Mouse (Mus musculus): ENCODE data around the gene Slc9a5. TPM values are rescaled to one million over a fixed set of nuclear protein-coding genes. Genes with fewer than 3 reads are reported as not detected.

The Slc9a5 gene
- polyA plus RNA-seq, 1 experiment from 2014 or later, result 6.4 TPM

MicroRNAs within 50 kb of the gene (microRNA counts, 519-probe panel; counts per million panel counts)
- 2,764 counts per million, percentile 29 among the panel's probes with 10 or more counts for microRNA mmu-miR-328

Small RNAs within 50 kb of the gene (microRNA-seq; reads per million reads assigned to microRNA genes)
- gene Gm27320 (not detected), gene Mir328 (157 reads per million, percentile 55 among the genes with 10 or more reads in this experiment)

Other genes with a start within 250 kb of the Slc9a5 start
- not detected in 2 replicates for gene Ces4a, start 217.0 kb upstream of the Slc9a5 start, polyA plus RNA-seq (2014; fragmentation: Nextera tagmentation; extraction: Ambion mirVana)
- 105 TPM in 2 replicates for gene Cbfb, start 178.2 kb upstream of the Slc9a5 start, polyA plus RNA-seq (2014; fragmentation: Nextera tagmentation; extraction: Ambion mirVana)
- 29.9 and 32.5 TPM in 2 replicates for gene D230025D16Rik, start 123.7 kb upstream of the Slc9a5 start, polyA plus RNA-seq (2014; fragmentation: Nextera tagmentation; extraction: Ambion mirVana)
- 2.4 and 3.4 TPM in 2 replicates for gene B3gnt9, start 93.7 kb upstream of the Slc9a5 start, polyA plus RNA-seq (2014; fragmentation: Nextera tagmentation; extraction: Ambion mirVana)
- 11.1 and 13.6 TPM in 2 replicates for gene Tradd, start 84.2 kb upstream of the Slc9a5 start, polyA plus RNA-seq (2014; fragmentation: Nextera tagmentation; extraction: Ambion mirVana)
- 1.2 and 1.3 TPM in 2 replicates for gene Fbxl8, start 84.2 kb upstream of the Slc9a5 start, polyA plus RNA-seq (2014; fragmentation: Nextera tagmentation; extraction: Ambion mirVana)
- gene Hsf4, start 79.0 kb upstream of the Slc9a5 start, polyA plus RNA-seq (2014; fragmentation: Nextera tagmentation; extraction: Ambion mirVana), result not detected in 2 replicates
- 1.0 and 1.2 TPM in 2 replicates for gene Nol3, start 72.7 kb upstream of the Slc9a5 start, polyA plus RNA-seq (2014; fragmentation: Nextera tagmentation; extraction: Ambion mirVana)
- 17.5 and 17.9 TPM in 2 replicates for gene 4931428F04Rik, start 59.0 kb upstream of the Slc9a5 start, polyA plus RNA-seq (2014; fragmentation: Nextera tagmentation; extraction: Ambion mirVana)
- 6.6 and 8.6 TPM in 2 replicates for gene Exoc3l, start 52.7 kb upstream of the Slc9a5 start, polyA plus RNA-seq (2014; fragmentation: Nextera tagmentation; extraction: Ambion mirVana)
- 132 and 136 TPM in 2 replicates for gene E2f4, start 51.2 kb upstream of the Slc9a5 start, polyA plus RNA-seq (2014; fragmentation: Nextera tagmentation; extraction: Ambion mirVana)
- 2.6 and 3.7 TPM in 2 replicates for gene Elmo3, start 43.2 kb upstream of the Slc9a5 start, polyA plus RNA-seq (2014; fragmentation: Nextera tagmentation; extraction: Ambion mirVana)
- gene Lrrc29, start 22.6 kb upstream of the Slc9a5 start, polyA plus RNA-seq (2014; fragmentation: Nextera tagmentation; extraction: Ambion mirVana), result 0.64 and 0.92 TPM in 2 replicates
- 87.5 and 99.0 TPM in 2 replicates for gene Tmem208, start 22.5 kb upstream of the Slc9a5 start, polyA plus RNA-seq (2014; fragmentation: Nextera tagmentation; extraction: Ambion mirVana)
- gene Fhod1, start 890 bp upstream of the Slc9a5 start, polyA plus RNA-seq (2014; fragmentation: Nextera tagmentation; extraction: Ambion mirVana), result 3.4 and 3.7 TPM in 2 replicates
- 0.84 and 0.92 TPM in 2 replicates for gene Plekhg4, start 24.4 kb downstream of the Slc9a5 start, polyA plus RNA-seq (2014; fragmentation: Nextera tagmentation; extraction: Ambion mirVana)
- not detected in 2 replicates for gene Kctd19, start 64.7 kb downstream of the Slc9a5 start, polyA plus RNA-seq (2014; fragmentation: Nextera tagmentation; extraction: Ambion mirVana)
- gene Lrrc36, start 64.7 kb downstream of the Slc9a5 start, polyA plus RNA-seq (2014; fragmentation: Nextera tagmentation; extraction: Ambion mirVana), result 0.26 TPM in 1 of 2 replicates, not detected in the other
- gene Tppp3, start 122.7 kb downstream of the Slc9a5 start, polyA plus RNA-seq (2014; fragmentation: Nextera tagmentation; extraction: Ambion mirVana), result 15.0 and 17.8 TPM in 2 replicates
- gene Zdhhc1, start 148.1 kb downstream of the Slc9a5 start, polyA plus RNA-seq (2014; fragmentation: Nextera tagmentation; extraction: Ambion mirVana), result 19.6 and 24.0 TPM in 2 replicates
- gene Hsd11b2, start 169.9 kb downstream of the Slc9a5 start, polyA plus RNA-seq (2014; fragmentation: Nextera tagmentation; extraction: Ambion mirVana), result 64.2 and 71.0 TPM in 2 replicates
- 71.7 and 81.5 TPM in 2 replicates for gene Atp6v0d1, start 217.2 kb downstream of the Slc9a5 start, polyA plus RNA-seq (2014; fragmentation: Nextera tagmentation; extraction: Ambion mirVana)